Mouse (Mus musculus) activated CD4-positive, CD25-positive, alpha-beta regulatory T cell, adult 4 months (primary cell): ENCODE data around the gene Cog2. TPM values are rescaled to one million over a fixed set of nuclear protein-coding genes. Genes with fewer than 3 reads are reported as not detected.

Source experiments
- ATAC-seq: one replicate; pipeline ENCODE4 v1.8.0; 2017
- polyA plus RNA-seq, 2 experiments: library from polyadenylated mRNA; unstranded; fragments of 100-300 nt; shearing (Covaris generic); gene quantifications; one replicate each; pipeline ENCODE4 v1.2.1; 2017

Cog2 gene
- polyA plus RNA-seq: 10 to 100 TPM; 38.3 to 44.1 TPM

- peak; percentile 100 for ATAC-seq
These were observed at the start of gene Cog2 for GRCm38 (mm10) chr8:124520249-124521080. Gene Cog2 (plus strand): TSS chr8:124520767.

DNA sequence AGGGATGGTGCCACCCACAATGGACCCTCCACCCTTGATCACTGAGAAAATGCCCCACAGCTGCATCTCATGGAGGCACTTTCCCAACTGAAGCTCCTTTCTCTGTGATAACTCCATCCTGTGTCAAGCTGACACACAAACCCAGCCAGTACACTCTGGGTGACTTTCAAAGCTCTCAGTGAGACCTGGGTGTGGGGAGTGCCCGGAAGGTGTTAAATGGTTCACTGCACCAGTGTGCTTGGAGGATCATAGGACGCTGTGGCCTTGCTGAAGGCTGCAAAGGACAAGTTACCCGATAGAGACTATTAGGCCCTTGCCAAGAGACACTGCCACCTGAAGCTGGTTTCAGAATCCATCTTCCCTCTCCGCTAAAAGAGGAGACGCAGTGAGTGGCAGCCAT is 44.9 kb upstream of the Cog2 start:
- ATAC-seq: no peak

DNA sequence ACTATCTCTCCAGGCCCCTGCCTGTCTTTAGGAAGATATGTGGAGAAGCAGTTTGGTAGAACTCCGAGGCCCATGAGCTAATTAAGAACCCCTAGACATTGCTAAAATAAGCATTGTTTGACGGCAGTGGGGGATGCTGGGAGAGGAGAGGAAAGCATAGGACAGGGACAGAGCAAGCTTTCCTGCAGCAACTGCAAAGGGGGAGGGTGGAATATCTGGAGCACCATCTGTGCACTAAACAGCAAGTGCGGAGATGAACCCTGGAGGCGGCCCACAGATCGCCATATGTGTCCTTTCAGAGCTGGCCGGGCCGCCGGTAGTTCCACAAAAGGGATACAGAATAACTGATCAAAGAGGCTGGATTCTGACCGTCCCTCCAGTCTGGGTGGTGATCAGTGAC is 43.9 kb upstream of the Cog2 start:
- no peak for ATAC-seq

GRCm38 (mm10) chr8:124479251-124479650 is 41.3 kb upstream of the Cog2 start:
- ATAC-seq: no peak

- ATAC-seq: no peak
These were observed 40.2 kb upstream of the Cog2 start for GRCm38 (mm10) chr8:124480321-124480720.

DNA sequence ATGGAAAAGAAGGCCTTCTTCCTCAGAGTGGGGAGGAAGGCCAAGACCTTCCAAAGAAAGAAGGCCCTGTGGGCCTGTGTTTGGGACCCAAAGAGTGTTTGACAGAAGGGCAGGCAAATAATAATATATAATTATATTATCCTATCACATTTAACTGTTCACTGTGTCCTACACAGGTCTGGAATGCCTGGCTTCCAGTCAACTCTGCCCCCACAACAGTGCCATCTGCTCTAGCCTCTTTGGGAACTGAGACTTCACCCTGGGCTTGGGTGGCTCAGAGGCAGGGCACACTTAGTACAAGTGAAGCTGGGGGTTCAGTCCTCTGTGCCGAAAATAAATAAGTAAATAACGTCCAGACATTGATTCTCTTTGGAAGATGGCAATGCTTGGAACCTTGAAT is 37.8 kb upstream of the Cog2 start:
- no peak for ATAC-seq

GRCm38 (mm10) chr8:124483356-124484115 is 37.0 kb upstream of the Cog2 start:
- no peak for ATAC-seq

GRCm38 (mm10) chr8:124489311-124489710 is 31.3 kb upstream of the Cog2 start:
- ATAC-seq: no peak

DNA sequence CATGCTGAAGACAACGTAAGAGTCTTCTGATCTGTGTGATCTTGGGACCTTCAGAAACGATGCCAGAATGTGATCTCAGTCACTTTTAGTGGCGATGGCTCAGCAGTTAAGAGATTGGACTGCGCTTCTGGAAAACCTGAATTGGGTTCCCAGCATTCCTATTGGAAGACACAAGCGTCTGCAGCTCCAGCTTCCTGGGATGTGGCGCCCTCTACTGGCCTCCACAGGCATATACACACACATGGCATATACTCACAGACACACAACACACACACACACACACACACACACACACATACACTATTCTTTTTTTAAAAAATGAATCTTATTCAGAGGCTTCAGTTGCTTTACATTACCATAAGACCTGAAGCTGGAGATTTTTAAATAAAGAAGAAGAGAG is 30.8 kb upstream of the Cog2 start:
- no peak for ATAC-seq

GRCm38 (mm10) chr8:124494397-124494796 is 26.2 kb upstream of the Cog2 start:
- no peak for ATAC-seq

GRCm38 (mm10) chr8:124494955-124495354 is 25.6 kb upstream of the Cog2 start:
- ATAC-seq: no peak

DNA sequence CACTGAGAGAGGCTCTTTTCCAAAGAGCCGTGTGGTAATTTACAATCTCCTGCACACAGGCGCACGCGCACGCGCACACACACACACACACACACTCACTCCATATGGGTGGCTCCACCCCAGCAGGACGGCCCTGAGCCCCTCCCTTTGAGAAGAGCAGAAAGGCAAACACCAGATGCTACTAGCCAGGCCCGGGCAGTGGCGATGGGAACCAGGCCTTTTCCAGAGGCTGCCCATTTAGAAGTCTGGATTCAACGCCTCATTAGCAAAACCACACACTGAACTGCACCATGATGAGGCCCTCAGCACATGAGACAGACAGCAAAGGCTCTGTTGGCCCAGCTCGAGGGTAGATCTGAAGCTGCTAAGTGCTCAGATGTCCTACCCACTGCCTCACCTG is 24.9 kb upstream of the Cog2 start:
- ATAC-seq: no peak

DNA sequence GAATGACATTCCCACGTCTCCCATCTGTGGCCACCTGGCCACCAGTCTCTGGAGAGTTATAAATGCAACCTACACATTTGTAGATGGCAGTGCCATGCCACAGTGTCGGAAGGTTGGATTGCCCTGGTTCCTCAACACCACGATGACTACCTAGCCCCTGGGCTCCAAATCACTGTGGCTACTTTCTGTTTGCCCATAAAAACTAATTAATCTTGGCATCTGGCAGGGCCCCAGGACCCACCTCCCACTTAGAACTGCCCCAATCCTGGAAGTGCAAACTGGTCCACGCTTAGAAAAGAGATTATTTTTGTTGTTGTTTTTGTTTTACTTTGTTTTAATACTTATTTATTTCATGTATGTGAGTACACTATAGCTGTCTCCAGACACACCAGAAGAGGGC is 24.3 kb upstream of the Cog2 start:
- no peak for ATAC-seq

GRCm38 (mm10) chr8:124496871-124497270 is 23.7 kb upstream of the Cog2 start:
- no peak for ATAC-seq

DNA sequence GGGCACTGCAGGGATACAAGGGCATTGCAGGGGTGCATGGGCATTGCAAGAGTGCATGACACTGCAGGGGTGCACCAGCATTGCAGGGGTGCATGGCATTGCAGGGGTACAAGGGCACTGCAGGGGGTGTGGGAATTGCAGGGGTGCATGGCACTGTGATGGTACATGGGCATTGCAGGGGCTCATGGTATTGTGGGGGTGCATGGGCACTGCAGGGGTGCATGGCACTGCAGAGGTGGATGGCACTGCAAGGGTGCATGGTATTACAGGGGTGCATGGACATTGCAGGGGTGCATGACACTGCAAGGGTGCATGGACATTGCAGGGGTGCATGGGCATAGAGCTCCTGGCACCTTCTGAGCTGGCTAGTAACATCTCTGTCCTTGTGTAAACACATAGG is 22.2 kb upstream of the Cog2 start:
- no peak for ATAC-seq

DNA sequence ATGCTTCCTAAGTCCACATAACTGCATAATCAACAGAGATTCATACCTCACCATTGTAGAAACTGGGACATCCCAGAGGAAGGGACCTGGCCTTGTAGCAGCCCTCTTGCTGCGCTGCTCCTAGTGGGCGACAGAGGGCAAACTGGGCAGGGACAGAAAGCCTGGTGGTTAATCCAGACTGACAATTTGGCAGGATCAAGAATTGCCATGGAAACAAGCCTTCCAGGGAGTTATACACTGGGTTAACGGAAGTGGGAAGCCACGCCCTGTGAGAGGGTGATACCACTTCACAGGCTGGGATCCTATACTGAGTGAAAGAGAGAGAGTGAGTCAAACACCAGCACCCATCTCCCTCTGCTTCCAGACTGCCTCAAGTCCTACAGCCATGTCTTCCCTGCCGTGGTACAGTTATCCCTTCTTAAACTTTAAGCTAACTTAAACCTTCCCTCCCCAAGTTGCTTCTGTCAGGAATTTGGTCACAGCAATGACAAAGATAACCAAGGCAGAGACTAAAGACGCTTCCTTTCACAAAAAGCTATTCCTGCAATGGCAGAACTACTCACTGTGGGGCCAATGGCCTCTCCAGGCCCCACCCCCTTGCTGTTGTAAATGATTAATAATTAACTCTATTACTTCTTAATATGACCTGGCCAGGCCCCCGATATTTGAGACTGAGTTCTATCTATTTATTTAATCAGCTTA is 21.2 kb upstream of the Cog2 start:
- no peak for ATAC-seq

GRCm38 (mm10) chr8:124499938-124500239 is 20.7 kb upstream of the Cog2 start:
- ATAC-seq: no peak

DNA sequence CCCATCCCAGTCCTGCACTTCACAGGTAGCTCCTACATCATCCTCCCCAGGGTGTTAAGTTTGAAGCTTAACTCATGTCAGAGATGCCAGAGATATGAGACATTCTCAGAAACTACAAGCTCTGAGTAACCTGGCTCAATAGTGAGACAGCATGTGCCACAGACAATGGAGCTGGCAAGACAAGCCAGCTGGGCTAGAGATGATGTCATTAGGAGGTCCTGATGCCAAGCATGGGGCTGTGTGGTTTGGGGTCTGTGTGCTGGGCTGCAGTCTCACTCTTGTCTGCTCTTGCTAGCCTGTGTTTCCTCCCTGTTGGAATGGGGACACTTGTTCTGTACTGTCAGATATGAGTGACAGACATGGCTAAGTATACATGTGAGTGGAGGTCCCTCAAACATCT is 14.9 kb upstream of the Cog2 start:
- ATAC-seq: no peak

DNA sequence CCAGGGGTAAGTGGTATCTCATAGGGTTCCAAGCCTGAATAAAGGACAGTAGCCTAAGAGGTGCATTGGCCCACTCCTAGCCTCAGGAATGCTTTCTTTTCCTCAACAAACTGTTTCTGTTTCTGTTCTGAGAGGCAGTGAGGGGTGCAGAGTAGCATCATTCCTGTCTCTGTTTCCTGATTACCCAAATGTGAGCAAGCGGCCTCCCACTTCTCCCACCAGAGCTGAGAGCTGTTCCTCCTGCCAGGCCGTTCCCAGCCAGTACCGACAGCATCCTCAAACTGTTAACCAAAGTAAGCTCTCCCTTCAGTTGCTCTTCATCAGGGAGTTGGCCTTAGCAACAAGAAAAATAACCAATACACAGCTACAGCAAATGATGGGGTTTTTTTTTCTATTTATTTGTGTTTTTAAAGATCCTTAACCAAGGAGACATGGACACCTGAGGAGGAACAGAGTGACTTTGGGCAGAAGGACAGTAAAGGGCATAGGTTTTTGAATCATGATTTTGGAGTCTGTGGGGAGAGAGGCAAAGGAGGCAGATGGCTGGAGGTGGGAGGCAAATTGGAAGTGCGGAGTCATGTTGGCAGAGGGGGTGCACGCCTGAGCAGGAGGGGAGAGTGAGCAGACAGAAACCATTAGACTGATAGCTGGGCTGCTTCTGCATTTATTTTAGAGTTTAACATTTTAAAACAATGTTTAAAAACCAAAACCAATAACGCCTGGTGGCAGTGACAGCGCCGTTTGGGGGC is 12.8 kb upstream of the Cog2 start:
- ATAC-seq: no peak

DNA sequence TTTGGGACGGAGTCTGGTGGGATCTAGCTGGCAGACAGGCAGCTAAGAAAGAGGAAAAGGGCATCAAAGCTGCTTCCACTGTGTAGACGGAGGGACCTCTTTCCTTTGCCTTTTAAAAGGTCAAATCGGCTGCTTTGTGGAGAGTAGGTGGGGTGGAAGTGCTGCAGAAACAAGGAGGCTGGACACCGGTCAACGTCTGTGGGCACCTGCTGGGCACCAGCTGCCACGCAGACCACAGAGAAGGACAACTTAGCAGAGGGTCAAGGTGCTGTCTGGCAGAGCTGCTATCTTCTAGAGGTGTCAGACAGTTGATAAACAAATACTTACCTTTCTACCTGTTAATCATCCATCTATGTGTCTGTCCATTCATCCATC is 12.3 kb upstream of the Cog2 start:
- ATAC-seq: no peak

DNA sequence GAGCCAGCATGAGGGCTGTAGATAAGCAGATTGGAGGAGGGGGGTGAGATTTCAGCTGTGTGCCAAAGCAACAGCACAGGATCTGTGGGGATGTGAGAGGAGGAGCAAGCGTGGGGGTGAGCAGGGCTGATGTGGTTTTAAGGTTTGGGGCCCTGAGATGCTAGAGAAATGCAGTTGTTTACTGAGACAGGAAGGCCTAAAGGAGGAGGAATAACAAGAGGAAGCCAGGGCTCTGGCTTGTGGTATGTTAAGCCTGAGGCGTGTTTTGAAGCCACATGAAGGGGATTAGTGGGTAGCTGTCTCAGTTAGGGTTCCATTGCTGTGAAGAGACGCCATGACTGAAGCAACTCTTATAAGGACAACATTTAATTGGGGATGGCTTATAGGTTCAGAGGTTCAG is 11.4 kb upstream of the Cog2 start:
- ATAC-seq: no peak

GRCm38 (mm10) chr8:124516039-124516438 is 4.5 kb upstream of the Cog2 start:
- no peak for ATAC-seq

- no peak for ATAC-seq
These were observed 4.0 kb upstream of the Cog2 start for GRCm38 (mm10) chr8:124516525-124516924.
